Mouse (Mus musculus) hindbrain, embryonic 12.5 days (tissue): Measurements from ENCODE around the gene Cplx3. TPM values are rescaled to one million over a fixed set of nuclear protein-coding genes. Genes with fewer than 3 reads are reported as not detected.

Experiments used
- polyA plus RNA-seq: library from polyadenylated mRNA; unstranded; fragments of >200 nt; fragmentation: Nextera tagmentation; extraction: Ambion mirVana; gene quantifications from 2 replicates; pipeline ENCODE4 v1.2.1, GENCODE M21; 2016

The Cplx3 gene
- polyA plus RNA-seq, 1 experiment from 2014 or later: 0.27 TPM

Other genes starting within 250 kb of the Cplx3 start
- 20.0 and 24.6 TPM in 2 replicates for gene Ppcdc, start 166.2 kb downstream of the Cplx3 start, polyA plus RNA-seq
- gene Scamp5, start 138.2 kb downstream of the Cplx3 start, polyA plus RNA-seq: 47.5 and 49.9 TPM in 2 replicates
- gene Rpp25, start 102.3 kb downstream of the Cplx3 start, polyA plus RNA-seq: 7.3 and 7.6 TPM in 2 replicates
- 655 and 680 TPM in 2 replicates for gene Cox5a, start 85.0 kb downstream of the Cplx3 start, polyA plus RNA-seq
- 20.0 and 21.0 TPM in 2 replicates for gene Fam219b, start 68.8 kb downstream of the Cplx3 start, polyA plus RNA-seq
- gene Mpi, start 53.5 kb downstream of the Cplx3 start, polyA plus RNA-seq: 59.2 and 61.4 TPM in 2 replicates
- gene Scamp2, start 45.3 kb downstream of the Cplx3 start, polyA plus RNA-seq: 61.9 and 63.3 TPM in 2 replicates
- 20.0 and 20.1 TPM in 2 replicates for gene Ulk3, start 16.8 kb downstream of the Cplx3 start, polyA plus RNA-seq
- not detected in 2 replicates for gene Lman1l, start 14.5 kb upstream of the Cplx3 start, polyA plus RNA-seq
- gene Csk, start 47.4 kb upstream of the Cplx3 start, polyA plus RNA-seq: 38.3 and 41.6 TPM in 2 replicates
- gene Cyp1a2, start 77.4 kb upstream of the Cplx3 start, polyA plus RNA-seq: not detected in 2 replicates
- 0.12 TPM in 1 of 2 replicates, not detected in the other for gene Cyp1a1, start 81.6 kb upstream of the Cplx3 start, polyA plus RNA-seq
- gene Edc3, start 102.3 kb upstream of the Cplx3 start, polyA plus RNA-seq: 39.4 and 40.3 TPM in 2 replicates
- gene Clk3, start 159.6 kb upstream of the Cplx3 start, polyA plus RNA-seq: 81.8 and 82.5 TPM in 2 replicates
- gene Arid3b, start 230.5 kb upstream of the Cplx3 start, polyA plus RNA-seq: 19.0 and 22.9 TPM in 2 replicates